Mouse (Mus musculus) limb, embryonic 11.5 days (tissue): ENCODE results near the gene Gm45521. TPM values are rescaled to one million over a fixed set of nuclear protein-coding genes. Genes with fewer than 3 reads are reported as not detected.

Experiments used
- ATAC-seq: fragments of 200-750 bp; cut with Nextera tagmentation; 2 replicates; pipeline ENCODE4 v1.8.0; 2017; ENCODE audit warnings: low read depth; ENCODE audit not compliant: insufficient number of reproducible peaks, low FRiP score, low TSS enrichment
- DNase-seq: peaks from one replicate; pipeline ENCODE4 v3.0.0-alpha.2; 2015; ENCODE audit warnings: low spot score
- H3K27ac ChIP-seq: fragments of 300-500 bp; sonication (generic); replicated peaks from 2 replicates; pipeline ENCODE4 v1.5.1; 2014; ENCODE audit warnings: low read depth, mild to moderate bottlenecking, low read length
- H3K27me3 ChIP-seq: fragments of 300-500 bp; sonication (generic); 2 replicates; pipeline ENCODE4 v1.6.1; 2014; ENCODE audit warnings: mild to moderate bottlenecking, low read length, mixed read lengths; ENCODE audit not compliant: control insufficient read depth, insufficient read depth
- H3K36me3 ChIP-seq: fragments of 300-500 bp; sonication (generic); 2 replicates; pipeline ENCODE4 v1.6.1; 2014; ENCODE audit warnings: mild to moderate bottlenecking, low read length, moderate library complexity, mixed read lengths; ENCODE audit not compliant: control insufficient read depth, insufficient read depth
- H3K4me1 ChIP-seq: fragments of 300-500 bp; sonication (generic); 2 replicates; pipeline ENCODE4 v1.6.1; 2014; ENCODE audit warnings: low read length, mixed read lengths; ENCODE audit not compliant: control insufficient read depth, insufficient read depth
- H3K4me2 ChIP-seq: fragments of 300-500 bp; sonication (generic); 2 replicates; pipeline ENCODE4 v1.6.1; 2014; ENCODE audit warnings: low read depth, mild to moderate bottlenecking, moderate library complexity; ENCODE audit not compliant: severe bottlenecking
- H3K4me3 ChIP-seq: fragments of 300-500 bp; sonication (generic); 2 replicates; pipeline ENCODE4 v1.5.1; 2014; ENCODE audit warnings: low read depth, low read length
- H3K9ac ChIP-seq: fragments of 300-500 bp; sonication (generic); 2 replicates; pipeline ENCODE4 v1.6.1; 2014; ENCODE audit warnings: mild to moderate bottlenecking, low read length
- H3K9me3 ChIP-seq: fragments of 300-500 bp; sonication (generic); 2 replicates; pipeline ENCODE4 v1.6.1; 2016; ENCODE audit warnings: low read length; ENCODE audit not compliant: control insufficient read depth
- WGBS: fragments of 180-500 bp; shearing (Covaris S2); extraction: QIAGEN DNeasy Blood & Tissue Kit; methylation state at CpG from one replicate; pipeline ENCODE4 v1.1.7; 2014; 5-methylcytosine and 5-hydroxymethylcytosine counted together
- polyA plus RNA-seq: library from polyadenylated mRNA; unstranded; fragments of >200 nt; fragmentation: Nextera tagmentation; extraction: Ambion mirVana; gene quantifications from 2 replicates; pipeline ENCODE4 v1.2.1, GENCODE M21; 2014

Gene Gm45521
- polyA plus RNA-seq, 1 experiment from 2014 or later: 0.31 TPM

GRCm38 (mm10) chr14:7997255-7997696 lies 40.2 kb downstream of the Gm45521 start:
- ATAC-seq (no peak), DNase-seq (peak; percentile 93)
- H3K27me3 ChIP-seq: peaks cover 12% of the 10 kb centered on the region
- 2% methylated on average over 15 of the region's 15 CpGs for WGBS
- H3K27ac ChIP-seq: no peak overlapping the region
- H3K9ac ChIP-seq: no peak overlapping the region; the same call in 1 of the 2 replicates
- no peaks in the 10 kb centered on the region for H3K9me3 ChIP-seq
- H3K36me3 ChIP-seq: no peaks in the 10 kb centered on the region
- peak overlapping the region; percentile 35 for H3K4me2 ChIP-seq
- no peaks in the 10 kb centered on the region for H3K4me1 ChIP-seq
- H3K4me3 ChIP-seq: no peak overlapping the region

GRCm38 (mm10) chr14:7999030-7999429 lies 41.9 kb downstream of the Gm45521 start:
- H3K9ac ChIP-seq: no peak overlapping the region
- no peak overlapping the region for H3K4me3 ChIP-seq
- H3K4me1 ChIP-seq: peaks cover 3% of the 10 kb centered on the region; the same call in 1 of the 2 replicates
- H3K9me3 ChIP-seq: no peaks in the 10 kb centered on the region
- H3K27ac ChIP-seq: no peak overlapping the region
- ATAC-seq: no peak
- no peaks in the 10 kb centered on the region for H3K36me3 ChIP-seq
- no peak for DNase-seq
- no peak overlapping the region for H3K4me2 ChIP-seq
- peaks cover 12% of the 10 kb centered on the region for H3K27me3 ChIP-seq
- WGBS: 85% methylated on average over 3 of the region's 3 CpGs

GRCm38 (mm10) chr14:7999435-7999834 lies 42.3 kb downstream of the Gm45521 start:
- no peak overlapping the region for H3K4me2 ChIP-seq
- peaks cover 14% of the 10 kb centered on the region for H3K27me3 ChIP-seq
- no peaks in the 10 kb centered on the region for H3K9me3 ChIP-seq
- H3K36me3 ChIP-seq: no peaks in the 10 kb centered on the region
- H3K9ac ChIP-seq: no peak overlapping the region
- DNase-seq: no peak
- peaks cover 3% of the 10 kb centered on the region; the same call in 1 of the 2 replicates for H3K4me1 ChIP-seq
- no peak for ATAC-seq
- H3K4me3 ChIP-seq: no peak overlapping the region
- WGBS: 69% methylated on average over 5 of the region's 5 CpGs
- H3K27ac ChIP-seq: no peak overlapping the region

GRCm38 (mm10) chr14:8000247-8000646 lies 43.2 kb downstream of the Gm45521 start:
- H3K4me3 ChIP-seq: no peak overlapping the region
- H3K9me3 ChIP-seq: no peaks in the 10 kb centered on the region
- peaks cover 14% of the 10 kb centered on the region for H3K27me3 ChIP-seq

GRCm38 (mm10) chr14:8000831-8001685 lies 44.0 kb downstream of the Gm45521 start:
- Histone ChIP-seq H3K4me3 (no peak overlapping the region), H3K36me3 (no peaks in the 10 kb centered on the region), H3K9ac (no peak overlapping the region), H3K9me3 (no peaks in the 10 kb centered on the region), H3K4me2 (no peak overlapping the region), H3K4me1 (peaks cover 3% of the 10 kb centered on the region; the same call in 1 of the 2 replicates), H3K27me3 (peaks cover 14% of the 10 kb centered on the region), H3K27ac (no peak overlapping the region)
- ATAC-seq: no peak
- peak; percentile 41 for DNase-seq
- WGBS: 19% methylated on average over 17 of the region's 17 CpGs

More at GRCm38 (mm10) chr14:8000247-8000646, 43.2 kb downstream of the Gm45521 start:
- Histone ChIP-seq H3K36me3 (no peaks in the 10 kb centered on the region), H3K4me1 (peaks cover 3% of the 10 kb centered on the region; the same call in 1 of the 2 replicates), H3K4me2 (no peak overlapping the region), H3K27ac (no peak overlapping the region), H3K9ac (no peak overlapping the region)
- DNase-seq (no peak), ATAC-seq (no peak)
- 85% methylated on average over 5 of the region's 5 CpGs for WGBS

GRCm38 (mm10) chr14:8002432-8003092 lies 45.5 kb downstream of the Gm45521 start, which contains the start of gene Abhd6:
TSS of gene Abhd6 (plus strand) at chr14:8002902.
- Histone ChIP-seq H3K36me3 (no peaks in the 10 kb centered on the region), H3K4me2 (peak within 1 kb of the TSS; percentile 62), H3K9ac (peak within 1 kb of the TSS; percentile 41), H3K4me3 (peak within 1 kb of the TSS; percentile 47), H3K27me3 (peaks cover 14% of the 10 kb centered on the region), H3K27ac (0 out of 2 replicates have a peak within 1 kb of the TSS, but pooled peaks have one; percentile 25), H3K9me3 (no peaks in the 10 kb centered on the region), H3K4me1 (peaks cover 4% of the 10 kb centered on the region; the same call in 1 of the 2 replicates)
- WGBS: 1% methylated on average over 37 of the region's 38 CpGs
- peak; percentile 95 for DNase-seq
- ATAC-seq: peak; percentile 78

GRCm38 (mm10) chr14:8003093-8003670 lies 46.1 kb downstream of the Gm45521 start:
- peak overlapping the region; percentile 47 for H3K4me3 ChIP-seq
- peak overlapping the region; percentile 62 for H3K4me2 ChIP-seq
- no peaks in the 10 kb centered on the region for H3K36me3 ChIP-seq
- H3K27me3 ChIP-seq: peaks cover 14% of the 10 kb centered on the region
- DNase-seq: peak; percentile 70
- H3K9me3 ChIP-seq: no peaks in the 10 kb centered on the region
- ATAC-seq: no peak; the same call in 1 of the 2 replicates
- H3K27ac ChIP-seq: 0 out of 2 replicates have a peak overlapping the region, but pooled peaks have one; percentile 25
- H3K9ac ChIP-seq: peak overlapping the region; percentile 41
- H3K4me1 ChIP-seq: peaks cover 10% of the 10 kb centered on the region; the same call in 1 of the 2 replicates
- 1% methylated on average over 23 of the region's 23 CpGs for WGBS
